Mouse (Mus musculus) E14TG2a.4 (cell line): ENCODE results near the gene Topaz1.

Experiments
- CTCF ChIP-seq: conservative IDR thresholded peaks from 2 replicates; pipeline ENCODE4 v1.5.1; 2014; ENCODE audit warnings: low read length
- POU5F1 ChIP-seq: IDR thresholded peaks from 2 replicates; pipeline ENCODE4 v1.6.1; 2014; ENCODE audit warnings: low read length, borderline replicate concordance

- TF ChIP-seq CTCF, result no peak
- no peak for TF ChIP-seq POU5F1
Measured at GRCm38 (mm10) chr9:122745879-122746278, 1.3 kb upstream of the Topaz1 start.
